Mouse (Mus musculus) hindbrain, embryonic 14.5 days (tissue): ENCODE data around the gene Gm960. TPM values are rescaled to one million over a fixed set of nuclear protein-coding genes. Genes with fewer than 3 reads are reported as not detected.
"Not testable (repeated sequence)": the region's sequence is repeated elsewhere in the genome, so short reads cannot be mapped to it uniquely, and the experiment has no call there.

Experiments
- ATAC-seq: fragments of 200-750 bp; cut with Nextera tagmentation; 2 replicates; pipeline ENCODE4 v1.8.0; 2017; ENCODE audit warnings: moderate number of reproducible peaks, mild to moderate bottlenecking, moderate TSS enrichment, moderate library complexity; ENCODE audit not compliant: low FRiP score
- DNase-seq: peaks from one replicate; pipeline ENCODE4 v3.0.0-alpha.2; 2015; ENCODE audit warnings: low spot score
- H3K27ac ChIP-seq: fragments of 300-500 bp; sonication (generic); 2 replicates; pipeline ENCODE4 v1.5.1; 2014; ENCODE audit warnings: mild to moderate bottlenecking, moderate library complexity
- H3K27me3 ChIP-seq: fragments of 300-500 bp; sonication (generic); 2 replicates; pipeline ENCODE4 v1.6.1; 2014; ENCODE audit warnings: mild to moderate bottlenecking, low read length, mixed read lengths; ENCODE audit not compliant: control insufficient read depth, insufficient read depth
- H3K36me3 ChIP-seq: fragments of 300-500 bp; sonication (generic); replicated peaks from 2 replicates; pipeline ENCODE4 v1.6.1; 2014; ENCODE audit not compliant: control insufficient read depth, insufficient read depth
- H3K4me1 ChIP-seq: fragments of 300-500 bp; sonication (generic); replicated peaks from 2 replicates; pipeline ENCODE4 v1.6.1; 2014; ENCODE audit warnings: antibody characterized with exemption, low read length, mixed read lengths; ENCODE audit not compliant: control insufficient read depth, insufficient read depth
- H3K4me2 ChIP-seq: fragments of 300-500 bp; sonication (generic); replicated peaks from 2 replicates; pipeline ENCODE4 v1.6.1; 2014; ENCODE audit warnings: mild to moderate bottlenecking, moderate library complexity
- H3K4me3 ChIP-seq: fragments of 300-500 bp; sonication (generic); replicated peaks from 2 replicates; pipeline ENCODE4 v1.5.1; 2014; ENCODE audit warnings: mild to moderate bottlenecking, low read length
- H3K9ac ChIP-seq: fragments of 300-500 bp; sonication (generic); 2 replicates; pipeline ENCODE4 v1.6.1; 2014
- H3K9me3 ChIP-seq: fragments of 300-500 bp; sonication (generic); 2 replicates; pipeline ENCODE4 v1.6.1; 2016; ENCODE audit warnings: low read length; ENCODE audit not compliant: control insufficient read depth
- WGBS: fragments of 180-500 bp; shearing (Covaris S2); extraction: QIAGEN DNeasy Blood & Tissue Kit; methylation state at CpG from one replicate; pipeline ENCODE4 v1.1.7; 2014; 5-methylcytosine and 5-hydroxymethylcytosine counted together
- microRNA-seq: library from miRNA; unstranded; fragments of <30 nt; microRNA quantifications from one replicate; pipeline ENCODE4, GENCODE M21; 2016
- polyA plus RNA-seq: library from polyadenylated mRNA; unstranded; fragments of >200 nt; fragmentation: Nextera tagmentation; extraction: Ambion mirVana; gene quantifications from 2 replicates; pipeline ENCODE4 v1.2.1, GENCODE M21; 2014

Gm960 gene
- polyA plus RNA-seq, 1 experiment from 2014 or later = 6.3 TPM

DNA sequence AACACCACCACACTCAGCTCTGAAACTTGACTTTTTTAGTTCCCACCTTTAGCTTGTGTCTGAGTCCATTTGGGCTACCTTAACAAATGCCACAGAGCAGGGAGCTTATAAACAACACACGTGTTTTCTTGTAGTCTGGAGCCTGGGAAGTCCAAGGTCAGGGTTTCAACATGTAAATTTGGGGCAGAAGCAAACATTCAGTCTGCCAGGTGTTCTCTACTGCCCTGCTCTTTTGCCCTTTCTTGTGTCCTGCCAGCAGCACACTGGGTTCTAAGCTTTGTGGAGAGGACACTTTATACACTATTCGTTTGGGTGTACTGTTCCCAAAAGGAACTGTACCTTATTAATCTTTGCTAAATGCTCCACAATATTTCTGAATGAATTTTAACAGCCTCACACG lies 110.0 kb downstream of the Gm960 start:
- ATAC-seq (no peak), DNase-seq (no peak)
- Histone ChIP-seq H3K4me2 (no peak overlapping the region), H3K27ac (no peak overlapping the region), H3K27me3 (no peaks in the 10 kb centered on the region), H3K4me1 (no peaks in the 10 kb centered on the region), H3K36me3 (no peaks in the 10 kb centered on the region), H3K4me3 (no peak overlapping the region), H3K9ac (no peak overlapping the region), H3K9me3 (no peaks in the 10 kb centered on the region)
- WGBS = 70% methylated on average over 3 of the region's 3 CpGs

DNA sequence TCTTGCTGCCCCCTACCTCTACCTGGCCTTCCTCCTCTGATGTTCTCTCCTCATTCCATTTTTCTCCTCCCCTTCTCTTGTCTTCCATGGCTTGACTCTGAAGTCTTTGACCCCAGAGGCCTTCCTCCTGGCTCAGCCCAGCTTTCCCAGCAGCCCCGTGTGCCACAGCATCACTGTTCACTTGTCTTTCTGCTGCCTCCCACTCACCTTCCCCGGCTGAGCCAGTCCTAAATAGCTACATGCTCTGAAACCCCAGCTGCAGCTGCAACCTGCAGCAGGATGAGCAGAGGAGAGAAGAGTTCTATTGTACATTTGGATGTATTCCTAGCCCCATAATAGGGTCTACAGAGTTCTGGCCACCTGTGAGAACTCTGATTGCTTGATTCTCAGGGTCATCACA lies 111.0 kb downstream of the Gm960 start:
- H3K27ac ChIP-seq = no peak overlapping the region
- DNase-seq = no peak
- WGBS = 65% methylated on average over 2 of the region's 2 CpGs

DNA sequence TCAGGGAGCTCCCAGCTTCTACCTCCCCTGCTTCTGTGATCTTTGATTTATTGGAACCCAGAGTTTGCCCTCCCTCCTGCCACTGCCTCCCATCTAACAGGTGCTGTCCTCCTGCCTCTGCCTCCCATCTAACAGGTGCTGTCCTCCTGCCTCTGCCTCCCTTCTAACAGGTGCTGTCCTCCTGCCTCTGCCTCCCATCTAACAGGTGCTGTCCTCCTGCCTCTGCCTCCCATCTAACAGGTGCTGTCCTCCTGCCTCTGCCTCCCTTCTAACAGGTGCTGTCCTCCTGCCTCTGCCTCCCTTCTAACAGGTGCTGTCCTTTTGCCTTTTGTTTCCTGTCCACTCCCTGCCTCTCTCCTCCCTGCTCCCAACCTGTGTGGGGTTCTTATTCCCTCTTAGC lies 111.7 kb downstream of the Gm960 start:
- H3K27me3 ChIP-seq, ATAC-seq, H3K4me3 ChIP-seq, H3K9ac ChIP-seq, H3K4me2 ChIP-seq, H3K4me1 ChIP-seq, H3K9me3 ChIP-seq, DNase-seq, H3K36me3 ChIP-seq, H3K27ac ChIP-seq: not testable (repeated sequence)

More for the DNA sequence above, 111.0 kb downstream of the Gm960 start:
- Histone ChIP-seq H3K9me3 (no peaks in the 10 kb centered on the region), H3K27me3 (no peaks in the 10 kb centered on the region), H3K36me3 (no peaks in the 10 kb centered on the region), H3K4me3 (no peak overlapping the region), H3K4me2 (no peak overlapping the region), H3K9ac (no peak overlapping the region), H3K4me1 (no peaks in the 10 kb centered on the region)
- ATAC-seq = no peak

DNA sequence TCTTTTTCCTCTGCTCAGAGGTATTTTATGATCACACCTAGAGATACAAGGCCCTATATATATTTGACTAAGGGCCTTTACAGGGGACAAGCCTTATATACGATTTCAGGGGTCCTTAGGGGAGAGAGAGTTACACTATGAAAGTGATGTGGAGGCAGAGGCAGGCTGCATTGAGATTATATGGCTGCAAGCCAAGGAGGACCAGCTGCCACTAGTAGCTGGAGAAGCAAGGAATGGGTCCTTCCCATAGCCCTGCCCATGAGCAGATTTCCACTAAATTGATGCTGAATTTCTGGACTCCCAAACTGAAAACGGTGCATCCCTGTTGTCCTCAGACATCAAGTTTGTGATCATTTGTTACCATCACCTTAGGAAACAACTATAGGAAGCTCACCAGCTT lies 114.6 kb downstream of the Gm960 start:
- H3K4me2 ChIP-seq = no peak overlapping the region
- H3K27me3 ChIP-seq = no peaks in the 10 kb centered on the region
- ATAC-seq = no peak
- H3K9me3 ChIP-seq = no peaks in the 10 kb centered on the region
- H3K4me3 ChIP-seq = no peak overlapping the region
- H3K9ac ChIP-seq = no peak overlapping the region
- no peaks in the 10 kb centered on the region for H3K4me1 ChIP-seq
- DNase-seq = no peak
- H3K36me3 ChIP-seq = no peaks in the 10 kb centered on the region
- 67% methylated on average over 2 of the region's 2 CpGs for WGBS
- no peak overlapping the region for H3K27ac ChIP-seq

DNA sequence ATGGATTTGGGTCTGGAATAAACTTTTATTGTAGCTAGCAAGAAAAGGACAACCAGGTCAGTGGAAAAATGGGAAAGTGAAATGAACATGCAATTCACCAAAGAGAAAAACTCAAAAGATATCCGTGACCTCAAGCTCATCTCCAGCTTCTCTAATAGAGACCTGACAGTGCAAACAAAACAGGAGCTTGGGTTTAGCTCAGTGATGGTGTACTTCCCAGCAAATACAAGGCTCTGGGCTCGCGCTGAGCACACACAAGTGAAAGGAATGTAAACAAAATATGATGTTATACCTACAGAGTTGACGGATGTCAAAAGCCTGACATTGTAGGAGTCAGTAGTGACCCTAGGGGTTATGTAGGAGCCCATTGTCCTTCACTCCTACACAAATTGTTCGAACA lies 119.2 kb downstream of the Gm960 start:
- no peaks in the 10 kb centered on the region for H3K36me3 ChIP-seq
- no peak overlapping the region for H3K9ac ChIP-seq
- no peak for DNase-seq
- H3K4me2 ChIP-seq = no peak overlapping the region
- no peak overlapping the region for H3K4me3 ChIP-seq
- H3K4me1 ChIP-seq = no peaks in the 10 kb centered on the region
- no peak for ATAC-seq
- H3K27me3 ChIP-seq = no peaks in the 10 kb centered on the region
- 86% methylated on average over 5 of the region's 5 CpGs for WGBS
- H3K27ac ChIP-seq = no peak overlapping the region
- no peaks in the 10 kb centered on the region for H3K9me3 ChIP-seq

DNA sequence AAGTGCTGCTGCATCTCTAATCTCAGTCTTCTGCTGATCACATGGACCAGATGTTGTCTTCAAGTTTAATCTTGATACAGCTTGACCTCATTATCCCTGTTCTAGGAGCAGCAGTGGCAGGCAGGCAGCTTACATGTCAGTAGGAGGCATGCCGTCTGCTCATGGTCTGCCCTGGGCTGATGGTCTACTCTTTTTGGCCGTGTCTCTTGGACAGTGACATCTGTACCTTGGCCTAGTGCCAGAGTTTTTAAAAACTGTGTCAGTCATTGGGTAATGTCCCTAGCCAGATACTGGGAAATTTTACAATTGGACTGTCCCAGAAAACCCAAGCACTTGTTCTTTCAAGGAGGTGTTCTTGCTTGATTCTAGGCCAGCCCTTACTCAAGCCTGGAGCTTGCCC lies 119.7 kb downstream of the Gm960 start:
- Histone ChIP-seq H3K4me1 (no peaks in the 10 kb centered on the region), H3K9ac (no peak overlapping the region), H3K27me3 (no peaks in the 10 kb centered on the region), H3K9me3 (no peaks in the 10 kb centered on the region), H3K27ac (no peak overlapping the region), H3K4me2 (no peak overlapping the region), H3K4me3 (no peak overlapping the region), H3K36me3 (no peaks in the 10 kb centered on the region)
- DNase-seq (no peak), ATAC-seq (no peak)
- WGBS = 75% methylated on average over 2 of the region's 2 CpGs

Small RNA genes lying within 50 kb of the gene (microRNA-seq; reads per million reads assigned to microRNA genes)
- not detected for gene Mir6986

Other genes with a start within 250 kb of the Gm960 start
- gene Syt12, start 221.2 kb downstream of the Gm960 start, polyA plus RNA-seq = 4.1 and 5.9 TPM in 2 replicates
- not detected in 2 replicates for gene 2010003K11Rik, start 200.1 kb downstream of the Gm960 start, polyA plus RNA-seq
- 27.5 and 31.3 TPM in 2 replicates for gene Pcx, start 188.2 kb downstream of the Gm960 start, polyA plus RNA-seq
- 17.9 and 18.9 TPM in 2 replicates for gene Lrfn4, start 83.0 kb downstream of the Gm960 start, polyA plus RNA-seq
- gene Rce1, start 73.0 kb downstream of the Gm960 start, polyA plus RNA-seq = 47.0 and 53.3 TPM in 2 replicates
- 38.3 and 38.4 TPM in 2 replicates for gene Sptbn2, start 12.5 kb upstream of the Gm960 start, polyA plus RNA-seq
- gene Rbm4b, start 57.8 kb upstream of the Gm960 start, polyA plus RNA-seq = 132 and 136 TPM in 2 replicates
- 78.9 and 82.7 TPM in 2 replicates for gene Rbm4, start 95.2 kb upstream of the Gm960 start, polyA plus RNA-seq
- gene Gm21992, start 112.9 kb upstream of the Gm960 start, polyA plus RNA-seq = 8.6 and 10.5 TPM in 2 replicates
- gene Rbm14, start 113.0 kb upstream of the Gm960 start, polyA plus RNA-seq = 56.3 and 62.8 TPM in 2 replicates
- gene Ccs, start 140.7 kb upstream of the Gm960 start, polyA plus RNA-seq = 31.9 and 41.4 TPM in 2 replicates
- gene Ccdc87, start 140.7 kb upstream of the Gm960 start, polyA plus RNA-seq = 0.71 and 0.81 TPM in 2 replicates
- 68.8 and 74.4 TPM in 2 replicates for gene Ctsf, start 156.5 kb upstream of the Gm960 start, polyA plus RNA-seq
- 2.9 and 3.2 TPM in 2 replicates for gene Actn3, start 179.2 kb upstream of the Gm960 start, polyA plus RNA-seq
- 17.0 and 17.7 TPM in 2 replicates for gene Zdhhc24, start 180.0 kb upstream of the Gm960 start, polyA plus RNA-seq
- gene Bbs1, start 208.0 kb upstream of the Gm960 start, polyA plus RNA-seq = 12.5 and 12.9 TPM in 2 replicates
- gene Dpp3, start 229.6 kb upstream of the Gm960 start, polyA plus RNA-seq = 90.7 and 95.7 TPM in 2 replicates
- 9.5 and 11.6 TPM in 2 replicates for gene Peli3, start 244.5 kb upstream of the Gm960 start, polyA plus RNA-seq